Mouse (Mus musculus): ENCODE measurements at regions not wholly inside any gene's neighbourhood (a gene's known extent, or its start where the extent isn't known, plus 50 kb on each side); places are given as distances from the start of the nearest gene placed in this dataset.

GRCm38 (mm10) chr1:125497006-125497405 lies 61.5 kb upstream of the Actr3 start:
- TF ChIP-seq EP300 (IDR thresholded peaks at IDR 0.05; ENCODE audit: low read depth in 1 of 2, low read length in 2 of 2) (no peak), USF1 (IDR thresholded peaks at IDR 0.05; ENCODE audit: low read depth, low read length) (no peak), CTCF (IDR thresholded peaks at IDR 0.05 in 2 of 3, conservative IDR thresholded peaks at IDR 0.05 in 1 of 3; ENCODE audit: control insufficient read depth in 1 of 3, insufficient read depth in 1 of 3, low read depth in 2 of 3, low read length in 3 of 3, poor library complexity in 1 of 3, severe bottlenecking in 1 of 3) (no peak), TCF12 (IDR thresholded peaks at IDR 0.05; ENCODE audit: low read depth, low read length) (no peak), NRF1 (IDR thresholded peaks at IDR 0.05; ENCODE audit: insufficient read depth, low read depth, low read length, poor library complexity, severe bottlenecking) (no peak), TAL1 (IDR thresholded peaks at IDR 0.05; ENCODE audit: low read length) (no peak), KAT2A (conservative IDR thresholded peaks at IDR 0.05; ENCODE audit: low read depth, low read length) (no peak), POLR2A (IDR thresholded peaks at IDR 0.05; ENCODE audit: control insufficient read depth in 1 of 2, insufficient read depth in 1 of 2, low read depth in 1 of 2, low read length in 2 of 2, poor library complexity in 1 of 2) (no peak), POLR2AphosphoS5 (IDR thresholded peaks at IDR 0.05; ENCODE audit: borderline replicate concordance, low read depth, low read length) (no peak), TBP (IDR thresholded peaks at IDR 0.05; ENCODE audit: low read depth, low read length) (no peak)
